Mouse (Mus musculus) lung, postnatal 14 days (tissue): ENCODE measurements around the gene Gm13090.

Experiments used
- DNase-seq: peaks from one replicate; pipeline ENCODE4 v3.0.0; 2021

The Gm13090 gene

GRCm38 (mm10) chr4:151139053-151139840 is 49.9 kb downstream of the Gm13090 start:
- peak; percentile 73 for DNase-seq

DNA sequence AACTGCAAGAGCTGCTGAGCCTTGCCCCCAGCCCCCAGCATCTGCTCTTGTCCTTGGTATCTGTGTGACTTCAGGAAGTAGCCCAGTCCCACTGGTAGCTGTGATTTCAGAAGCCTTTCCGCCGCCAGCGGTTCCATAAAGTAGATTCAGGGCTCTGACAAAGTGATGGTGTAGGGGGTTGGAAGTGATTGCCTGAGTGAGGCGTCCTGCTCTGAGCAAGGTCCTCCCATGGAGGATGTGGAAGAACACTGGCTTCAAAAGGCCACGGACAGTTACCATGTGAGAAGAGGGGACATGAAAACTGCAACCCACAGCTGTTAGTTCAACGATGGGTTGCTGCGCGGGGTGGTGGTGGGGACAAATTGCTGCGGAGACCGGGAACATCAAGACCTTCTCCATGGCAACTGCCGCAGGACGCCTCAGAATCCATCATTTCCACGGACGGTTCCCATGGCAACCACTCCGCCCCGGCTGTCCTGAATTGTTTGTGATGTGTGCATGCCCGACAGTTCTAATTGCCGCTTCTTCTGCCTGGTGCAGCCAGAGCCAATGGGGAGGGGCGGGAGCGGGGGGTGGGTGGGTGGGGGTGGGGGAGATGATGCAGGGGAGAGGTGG is 51.1 kb downstream of the Gm13090 start:
- no peak for DNase-seq
